15 mouse cellular contexts compared by ENCODE assay signal in the genomic region with DNA sequence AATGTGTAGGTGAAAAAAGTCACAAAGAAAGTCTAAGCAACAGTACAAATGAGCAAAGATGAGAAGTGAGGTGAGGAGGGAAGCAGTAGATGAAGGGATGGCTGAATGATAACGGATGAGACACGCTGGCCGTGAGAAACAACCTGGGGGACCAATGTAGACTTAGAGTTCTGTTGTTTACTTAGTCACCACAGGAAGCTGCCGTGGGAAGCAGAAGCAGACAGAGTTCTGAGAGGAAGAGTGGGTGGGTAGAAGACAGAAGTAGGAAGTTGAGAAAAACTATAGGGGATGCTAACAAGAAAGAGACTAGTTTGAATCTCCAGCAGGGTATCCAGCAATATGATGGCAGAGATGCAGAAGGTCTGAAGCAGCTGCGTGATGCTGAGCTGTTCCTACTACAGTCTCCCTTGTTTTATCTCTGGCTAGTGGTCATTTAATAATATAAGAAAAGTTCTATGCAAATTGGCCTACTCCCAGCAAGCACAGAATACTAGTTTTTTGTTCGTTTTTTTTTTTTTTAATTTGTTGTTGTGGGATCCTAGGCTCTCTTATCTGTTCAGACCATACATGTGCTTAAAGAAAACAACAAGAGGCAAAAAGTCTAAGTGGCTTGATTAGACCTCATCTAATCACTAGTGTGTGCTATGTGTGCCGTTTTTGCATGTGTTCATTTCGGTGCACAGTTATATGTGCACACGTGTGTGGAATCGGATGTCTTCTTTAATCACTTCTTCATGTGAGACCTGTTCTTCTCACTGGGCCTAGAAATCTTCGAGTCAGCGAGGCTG.
A peak's percentile ranks its signal among the peaks of the same experiment; 100 is the strongest.
DNase-seq lines count a peak whose midpoint lies in the region; ATAC-seq lines count a peak whose summit lies in the region.
"Had no signal": no experiment of that assay in that cellular context is flagged by ENCODE, and none has a peak within 500 bp of the region (broad histone marks: within the 10 kb centered on the region; RNA-seq: fewer than 3 reads in every experiment).

No protein-coding gene starts in this region.

- no peaks in the 10 kb centered on the region for H3K27me3 ChIP-seq in forebrain, embryonic 15.5 days
- H3K27me3 ChIP-seq in embryonic facial prominence, embryonic 10.5 days (replicated peaks; ENCODE audit: low read depth, poor library complexity, severe bottlenecking) = no peaks in the 10 kb centered on the region
- H3K27me3 ChIP-seq in midbrain, embryonic 16.5 days (ENCODE audit: control insufficient read depth, insufficient read depth, low read depth, low read length) = no peaks in the 10 kb centered on the region
- H3K27me3 ChIP-seq: hindbrain, embryonic 15.5 days; lung, embryonic 15.5 days had no signal

- peak; percentile 67; the same call in 1 of the 2 replicates for ATAC-seq in frontal cortex, adult (ENCODE audit: low TSS enrichment)
- ATAC-seq in neutrophil, adult 5-6 weeks (ENCODE audit: extremely low read depth, insufficient number of reproducible peaks, low FRiP score, poor library complexity, severe bottlenecking) = 0 out of 2 replicates have a peak, but pooled peaks have one; percentile 44
- ATAC-seq in forebrain, embryonic 15.5 days (replicated peaks) = no peak
- no peak for ATAC-seq in midbrain, embryonic 16.5 days

- no peaks in the 10 kb centered on the region for H3K4me1 ChIP-seq in forebrain, embryonic 15.5 days
- H3K4me1 ChIP-seq in embryonic facial prominence, embryonic 10.5 days = no peaks in the 10 kb centered on the region
- no peaks in the 10 kb centered on the region for H3K4me1 ChIP-seq in midbrain, embryonic 16.5 days (ENCODE audit: control insufficient read depth, insufficient read depth, low read length)
- H3K4me1 ChIP-seq: hindbrain, embryonic 15.5 days; lung, embryonic 15.5 days had no signal

- WGBS in forebrain, embryonic 15.5 days = 87% methylated on average over 12 of the region's 12 CpGs
- 81% methylated on average over 12 of the region's 12 CpGs for WGBS in embryonic facial prominence, embryonic 10.5 days
- 85% methylated on average over 12 of the region's 12 CpGs for WGBS in midbrain, embryonic 16.5 days

- no peak overlapping the region for H3K9ac ChIP-seq in forebrain, embryonic 15.5 days (replicated peaks)
- no peak overlapping the region for H3K9ac ChIP-seq in midbrain, embryonic 16.5 days (ENCODE audit: low read depth, low read length)
- H3K9ac ChIP-seq: hindbrain, embryonic 15.5 days; lung, embryonic 15.5 days had no signal

- no peak overlapping the region for H3K27ac ChIP-seq in forebrain, embryonic 15.5 days (replicated peaks)
- no peak overlapping the region for H3K27ac ChIP-seq in embryonic facial prominence, embryonic 10.5 days (replicated peaks)
- no peak overlapping the region for H3K27ac ChIP-seq in midbrain, embryonic 16.5 days (ENCODE audit: low read length)
- H3K27ac ChIP-seq: hindbrain, embryonic 15.5 days; lung, embryonic 15.5 days had no signal

- H3K4me3 ChIP-seq in forebrain, embryonic 15.5 days = no peak overlapping the region
- no peak overlapping the region for H3K4me3 ChIP-seq in embryonic facial prominence, embryonic 10.5 days
- no peak overlapping the region for H3K4me3 ChIP-seq in midbrain, embryonic 16.5 days (ENCODE audit: low read depth, low read length)
- H3K4me3 ChIP-seq: erythroblast, embryonic 14.5 days; hindbrain, embryonic 15.5 days; lung, embryonic 15.5 days; myocyte had no signal

- H3K4me2 ChIP-seq in forebrain, embryonic 15.5 days (replicated peaks) = no peak overlapping the region
- no peak overlapping the region for H3K4me2 ChIP-seq in midbrain, embryonic 16.5 days (ENCODE audit: low read length)
- H3K4me2 ChIP-seq: hindbrain, embryonic 15.5 days; lung, embryonic 15.5 days; midbrain, embryonic 11.5 days had no signal

- H3K36me3 ChIP-seq in forebrain, embryonic 15.5 days = no peaks in the 10 kb centered on the region
- no peaks in the 10 kb centered on the region for H3K36me3 ChIP-seq in embryonic facial prominence, embryonic 10.5 days (replicated peaks)
- no peaks in the 10 kb centered on the region for H3K36me3 ChIP-seq in midbrain, embryonic 16.5 days (ENCODE audit: control insufficient read depth, insufficient read depth, low read length)
- H3K36me3 ChIP-seq: hindbrain, embryonic 15.5 days; lung, embryonic 15.5 days had no signal

- no peaks in the 10 kb centered on the region for H3K9me3 ChIP-seq in forebrain, embryonic 15.5 days
- no peaks in the 10 kb centered on the region for H3K9me3 ChIP-seq in embryonic facial prominence, embryonic 10.5 days
- no peaks in the 10 kb centered on the region for H3K9me3 ChIP-seq in midbrain, embryonic 16.5 days (replicated peaks; ENCODE audit: control insufficient read depth, low read length, poor library complexity, severe bottlenecking)
- H3K9me3 ChIP-seq: hindbrain, embryonic 15.5 days; lung, embryonic 15.5 days had no signal

- no peak for DNase-seq in frontal cortex, postnatal 10 days (ENCODE audit: low spot score in 2 of 2)
- DNase-seq in spleen, postnatal 36 days (ENCODE audit: low spot score in 2 of 2) = peak; percentile 64 to 68
- no peak for DNase-seq in spleen, adult 12 weeks (ENCODE audit: low spot score)
- no peak for DNase-seq in embryonic facial prominence, embryonic 10.5 days (ENCODE audit: low spot score)
- DNase-seq: cerebellum, adult 8-10 months; kidney, adult 9 months had no signal

Comparison
In these comparisons a context has a peak if more than half of its experiments do, and no peak if none do; other contexts are left out.
1. DNase-seq: peak in spleen, postnatal 36 days (2 of 2); none in frontal cortex, postnatal 10 days (0 of 2), spleen, adult 12 weeks (single experiment) and embryonic facial prominence, embryonic 10.5 days (single experiment).
2. ATAC-seq: peak in frontal cortex, adult (single experiment) and neutrophil, adult 5-6 weeks (single experiment); none in forebrain, embryonic 15.5 days (single experiment) and midbrain, embryonic 16.5 days (single experiment).